Mouse (Mus musculus): ENCODE results near the gene Znrf2. TPM values are rescaled to one million over a fixed set of nuclear protein-coding genes. Genes with fewer than 3 reads are reported as not detected.
A peak's percentile ranks its signal among the peaks of the same experiment; 100 is the strongest.

Znrf2 gene
- 28.3 and 30.0 TPM in 2 replicates for total RNA-seq (2021)
- long read RNA-seq, experiment 1, full-length matches to known transcripts = 14 of 17 reads
- long read RNA-seq, experiment 1, partial matches to known transcripts = 0 of 17 reads
- long read RNA-seq, experiment 1, other reads (novel, unspliced or antisense) = 3 of 17 reads
- long read RNA-seq, experiment 2, full-length matches to known transcripts = 15 of 17 reads
- long read RNA-seq, experiment 2, partial matches to known transcripts = 0 of 17 reads
- long read RNA-seq, experiment 2, other reads (novel, unspliced or antisense) = 2 of 17 reads

GRCm38 (mm10) chr6:54816388-54817065, at the start of gene Znrf2:
Gene Znrf2, plus strand, starts transcription at chr6:54816916.
- DNase-seq = peak; percentile 97

- DNase-seq = no peak
Observed at GRCm38 (mm10) chr6:54767746-54768145, 49.0 kb upstream of the Znrf2 start.

- DNase-seq = no peak
Observed at GRCm38 (mm10) chr6:54770766-54771165, 46.0 kb upstream of the Znrf2 start.

GRCm38 (mm10) chr6:54771171-54771570, 45.5 kb upstream of the Znrf2 start:
- DNase-seq = peak; percentile 44

GRCm38 (mm10) chr6:54772078-54772477, 44.6 kb upstream of the Znrf2 start:
- DNase-seq = no peak

GRCm38 (mm10) chr6:54775739-54776138, 41.0 kb upstream of the Znrf2 start:
- no peak for DNase-seq

GRCm38 (mm10) chr6:54777661-54778060, 39.1 kb upstream of the Znrf2 start:
- no peak for DNase-seq

GRCm38 (mm10) chr6:54779968-54780367, 36.7 kb upstream of the Znrf2 start:
- no peak for DNase-seq

GRCm38 (mm10) chr6:54780569-54781304, 36.0 kb upstream of the Znrf2 start:
- DNase-seq = no peak

GRCm38 (mm10) chr6:54781881-54782280, 34.8 kb upstream of the Znrf2 start:
- no peak for DNase-seq

- no peak for DNase-seq
Observed at GRCm38 (mm10) chr6:54785098-54785730, 31.5 kb upstream of the Znrf2 start.

- no peak for DNase-seq
Observed at GRCm38 (mm10) chr6:54786766-54787165, 29.9 kb upstream of the Znrf2 start.

GRCm38 (mm10) chr6:54788493-54788892, 28.2 kb upstream of the Znrf2 start:
- no peak for DNase-seq

GRCm38 (mm10) chr6:54789139-54789538, 27.6 kb upstream of the Znrf2 start:
- no peak for DNase-seq

GRCm38 (mm10) chr6:54790071-54790470, 26.6 kb upstream of the Znrf2 start:
- no peak for DNase-seq

- no peak for DNase-seq
Observed at GRCm38 (mm10) chr6:54793853-54794252, 22.9 kb upstream of the Znrf2 start.

GRCm38 (mm10) chr6:54794372-54794771, 22.3 kb upstream of the Znrf2 start:
- DNase-seq = no peak

GRCm38 (mm10) chr6:54794991-54795390, 21.7 kb upstream of the Znrf2 start:
- no peak for DNase-seq

GRCm38 (mm10) chr6:54795971-54796370, 20.7 kb upstream of the Znrf2 start:
- no peak for DNase-seq

GRCm38 (mm10) chr6:54802348-54802747, 14.4 kb upstream of the Znrf2 start:
- no peak for DNase-seq

- no peak for DNase-seq
Observed at GRCm38 (mm10) chr6:54804066-54804864, 12.5 kb upstream of the Znrf2 start.

GRCm38 (mm10) chr6:54805779-54806178, 10.9 kb upstream of the Znrf2 start:
- no peak for DNase-seq
